Mouse (Mus musculus) liver, embryonic 15.5 days (tissue): Measurements from ENCODE around the gene Lpgat1. TPM values are rescaled to one million over a fixed set of nuclear protein-coding genes. Genes with fewer than 3 reads are reported as not detected.

Source experiments
- ATAC-seq: fragments of 200-750 bp; cut with Nextera tagmentation; 2 replicates; pipeline ENCODE4 v1.8.0; 2017; ENCODE audit warnings: moderate number of reproducible peaks, mild to moderate bottlenecking, moderate library complexity; ENCODE audit not compliant: insufficient read depth
- H3K27ac ChIP-seq: fragments of 300-500 bp; sonication (generic); replicated peaks from 2 replicates; pipeline ENCODE4 v1.5.1; 2015; ENCODE audit warnings: mild to moderate bottlenecking, inconsistent platforms
- H3K27me3 ChIP-seq: fragments of 300-500 bp; sonication (generic); 2 replicates; pipeline ENCODE4 v1.6.1; 2015; ENCODE audit warnings: mild to moderate bottlenecking, inconsistent platforms
- H3K36me3 ChIP-seq: fragments of 300-500 bp; sonication (generic); replicated peaks from 2 replicates; pipeline ENCODE4 v1.6.1; 2015; ENCODE audit warnings: moderate library complexity, mild to moderate bottlenecking, inconsistent platforms
- H3K4me1 ChIP-seq: fragments of 300-500 bp; sonication (generic); replicated peaks from 2 replicates; pipeline ENCODE4 v1.6.1; 2015; ENCODE audit warnings: inconsistent platforms
- H3K4me2 ChIP-seq: fragments of 300-500 bp; sonication (generic); 2 replicates; pipeline ENCODE4 v1.6.1; 2015; ENCODE audit warnings: moderate library complexity, mild to moderate bottlenecking, inconsistent platforms
- H3K4me3 ChIP-seq: fragments of 300-500 bp; sonication (generic); replicated peaks from 2 replicates; pipeline ENCODE4 v1.5.1; 2015; ENCODE audit warnings: mild to moderate bottlenecking, inconsistent platforms
- H3K9ac ChIP-seq: fragments of 300-500 bp; sonication (generic); 2 replicates; pipeline ENCODE4 v1.6.1; 2015; ENCODE audit warnings: moderate library complexity, mild to moderate bottlenecking, inconsistent platforms
- H3K9me3 ChIP-seq: fragments of 300-500 bp; sonication (generic); replicated peaks from 2 replicates; pipeline ENCODE4 v1.6.1; 2016; ENCODE audit warnings: inconsistent platforms
- WGBS: fragments of 180-500 bp; shearing (Covaris S2); methylation state at CpG from one replicate; pipeline ENCODE4 v1.1.7; 2015; ENCODE audit warnings: mixed read lengths; ENCODE audit not compliant: insufficient replicate concordance; 5-methylcytosine and 5-hydroxymethylcytosine counted together
- polyA plus RNA-seq: library from polyadenylated mRNA; unstranded; fragments of >200 nt; fragmentation: Nextera tagmentation; extraction: Ambion mirVana; gene quantifications from 2 replicates; pipeline ENCODE4 v1.2.1, GENCODE M21; 2015

Lpgat1 gene
- polyA plus RNA-seq, 1 experiment from 2014 or later: 19.0 TPM

DNA sequence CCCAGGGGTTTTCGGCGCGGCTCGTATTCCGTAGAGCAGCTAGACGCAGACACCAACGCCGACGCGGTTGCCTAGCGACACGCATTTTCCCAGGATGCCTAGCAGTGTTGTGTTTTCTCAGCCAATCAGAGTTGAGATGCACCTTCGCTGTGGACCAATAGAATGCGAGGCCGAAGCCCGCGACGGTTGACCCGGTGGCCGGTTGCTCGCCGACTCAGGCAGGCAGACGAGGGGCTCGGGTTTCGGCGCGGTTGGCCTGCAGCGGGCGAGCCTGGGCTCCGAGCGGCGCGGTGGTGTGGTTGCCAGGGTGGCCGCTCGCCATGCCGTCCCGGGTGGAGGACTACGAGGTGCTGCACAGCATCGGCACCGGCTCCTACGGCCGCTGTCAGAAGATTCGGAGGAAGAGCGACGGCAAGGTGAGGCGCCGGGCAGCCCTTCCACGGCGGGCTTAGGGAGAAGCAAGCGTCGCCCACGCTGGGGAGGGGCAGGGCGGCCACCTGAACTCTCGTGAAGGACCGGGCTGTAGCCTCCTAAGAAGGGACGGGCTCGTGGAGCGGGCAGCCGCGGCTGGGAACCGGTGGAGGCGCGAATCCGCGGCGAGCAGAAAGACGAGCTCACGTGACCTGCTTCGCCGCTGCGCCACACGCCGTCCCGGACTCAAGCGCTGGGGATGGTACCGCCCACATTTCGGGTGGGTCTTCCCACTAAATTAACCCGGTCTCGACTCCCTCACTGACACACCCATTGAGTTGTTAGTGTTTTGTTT is 103.9 kb downstream of the Lpgat1 start, which contains the start of gene Nek2:
Gene Nek2 (plus strand): TSS at position 119 of the 766 bp plus-strand sequence.
- ATAC-seq: peak; percentile 93
- peaks cover 11% of the 10 kb centered on the region for H3K27me3 ChIP-seq
- peak within 1 kb of the TSS; percentile 90 for H3K27ac ChIP-seq
- H3K36me3 ChIP-seq: peaks cover 44% of the 10 kb centered on the region
- WGBS: under 1% methylated on average over 79 of the region's 79 CpGs
- peak within 1 kb of the TSS; percentile 95 for H3K4me2 ChIP-seq
- peaks cover 24% of the 10 kb centered on the region for H3K4me1 ChIP-seq
- H3K4me3 ChIP-seq: peak within 1 kb of the TSS; percentile 87
- H3K9ac ChIP-seq: peak within 1 kb of the TSS; percentile 85
- H3K9me3 ChIP-seq: no peaks in the 10 kb centered on the region

DNA sequence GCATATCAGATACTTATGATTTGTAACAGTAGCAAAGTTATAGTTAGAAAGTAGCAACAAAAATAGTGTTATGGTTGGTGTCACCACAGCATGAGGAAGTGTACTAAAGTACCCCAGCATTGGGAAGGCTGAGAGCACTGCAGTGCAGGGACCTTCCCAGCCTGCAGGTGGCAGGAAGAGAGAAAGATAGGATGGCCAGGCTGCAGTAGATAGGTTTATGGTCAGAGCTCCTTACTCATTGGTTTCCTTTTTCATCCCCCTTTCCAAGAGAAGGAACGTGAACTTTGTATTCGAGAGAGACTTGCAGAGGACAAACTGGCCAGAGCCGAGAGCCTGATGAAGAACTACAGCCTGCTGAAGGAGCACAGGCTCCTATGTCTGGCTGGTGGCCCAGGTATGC is 111.5 kb downstream of the Lpgat1 start:
- no peaks in the 10 kb centered on the region for H3K4me1 ChIP-seq
- no peak overlapping the region for H3K4me2 ChIP-seq
- no peak overlapping the region for H3K27ac ChIP-seq
- H3K4me3 ChIP-seq: no peak overlapping the region
- no peak overlapping the region for H3K9ac ChIP-seq
- no peaks in the 10 kb centered on the region for H3K9me3 ChIP-seq
- H3K36me3 ChIP-seq: peaks cover 99% of the 10 kb centered on the region
- 46% methylated on average over 3 of the region's 3 CpGs for WGBS
- H3K27me3 ChIP-seq: no peaks in the 10 kb centered on the region
- no peak for ATAC-seq

DNA sequence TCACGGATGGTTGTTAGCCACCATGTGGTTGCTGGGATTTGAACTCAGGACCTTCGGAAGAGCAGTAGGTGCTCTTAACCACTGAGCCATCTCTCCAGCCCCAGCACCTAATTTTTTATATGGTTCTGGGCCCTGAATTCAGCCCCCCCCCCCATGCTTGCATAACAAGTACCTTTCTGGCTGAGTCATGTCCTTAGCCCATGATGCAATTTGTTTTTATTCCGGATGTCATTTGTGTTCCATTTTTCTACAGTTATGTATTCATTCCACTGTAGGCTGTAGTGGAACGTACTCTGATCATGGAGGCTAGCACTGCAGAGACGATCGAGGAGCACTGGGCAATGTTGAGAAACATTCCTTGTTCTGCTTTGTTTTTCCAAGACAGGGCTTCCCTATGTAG is 115.8 kb downstream of the Lpgat1 start:
- WGBS: 88% methylated on average over 6 of the region's 6 CpGs
- ATAC-seq: no peak
- no peaks in the 10 kb centered on the region for H3K9me3 ChIP-seq
- H3K4me1 ChIP-seq: peaks cover 16% of the 10 kb centered on the region
- H3K9ac ChIP-seq: no peak overlapping the region
- H3K4me3 ChIP-seq: no peak overlapping the region
- no peak overlapping the region for H3K27ac ChIP-seq
- peaks cover 70% of the 10 kb centered on the region for H3K36me3 ChIP-seq
- H3K4me2 ChIP-seq: no peak overlapping the region
- no peaks in the 10 kb centered on the region for H3K27me3 ChIP-seq

Other genes starting within 250 kb of the Lpgat1 start
- 27.7 and 29.5 TPM in 2 replicates for gene Dtl, start 142.3 kb upstream of the Lpgat1 start, polyA plus RNA-seq
- 18.4 and 19.4 TPM in 2 replicates for gene Ints7, start 142.2 kb upstream of the Lpgat1 start, polyA plus RNA-seq
- 33.5 and 34.1 TPM in 2 replicates for gene Nek2, start 103.6 kb downstream of the Lpgat1 start, polyA plus RNA-seq
- 3.6 and 4.2 TPM in 2 replicates for gene Slc30a1, start 188.9 kb downstream of the Lpgat1 start, polyA plus RNA-seq